Mouse (Mus musculus) heart, postnatal 0 days (tissue): ENCODE data around the gene Mip.

Experiments used
- CTCF ChIP-seq: IDR thresholded peaks from 2 replicates; pipeline ENCODE4 v1.5.1; 2016; ENCODE audit warnings: antibody characterized with exemption, control low read depth, low read depth
- EP300 ChIP-seq: IDR thresholded peaks from 2 replicates; pipeline ENCODE4 v1.6.1; 2016; ENCODE audit warnings: antibody characterized with exemption, low read depth

- TF ChIP-seq CTCF (no peak), EP300 (no peak)
Measured at GRCm38 (mm10) chr10:128269206-128269910, 43.7 kb downstream of the Mip start.
